Mouse (Mus musculus) MEL (cell line): ENCODE results near the gene Lipc.

Experiments
- CHD2 ChIP-seq: IDR thresholded peaks from 2 replicates; pipeline ENCODE4 v1.6.1; 2011; ENCODE audit warnings: low read length, improper control_type of control experiment
- CTCF ChIP-seq, 3 experiments: IDR thresholded peaks in 2 of 3; conservative IDR thresholded peaks in 1 of 3; 2 replicates each; pipeline ENCODE4 v1.5.1; 2011 to 2012; ENCODE audit warnings: low read length in 3 of 3, low read depth in 2 of 3, mild to moderate bottlenecking in 2 of 3, improper control_type of control experiment in 1 of 3, inconsistent platforms in 1 of 3, mixed read lengths in 1 of 3, moderate library complexity in 1 of 3; ENCODE audit not compliant: control insufficient read depth in 1 of 3, insufficient read depth in 1 of 3, poor library complexity in 1 of 3, severe bottlenecking in 1 of 3
- GATA1 ChIP-seq: IDR thresholded peaks from 2 replicates; pipeline ENCODE4 v1.6.1; 2011; ENCODE audit warnings: low read depth, low read length, improper control_type of control experiment
- MEF2A ChIP-seq: IDR thresholded peaks from 2 replicates; pipeline ENCODE4 v1.6.1; 2014; ENCODE audit warnings: low read depth, mild to moderate bottlenecking, inconsistent platforms, low read length, improper control_type of control experiment; ENCODE audit not compliant: poor library complexity, insufficient replicate concordance, severe bottlenecking; ENCODE audit errors: extremely low read depth
- POLR2A ChIP-seq, 2 experiments: IDR thresholded peaks; 2 replicates each; pipeline ENCODE4 v1.6.1; 2011 to 2012; ENCODE audit warnings: low read length in 2 of 2, mild to moderate bottlenecking in 2 of 2, control low read depth in 1 of 2, improper control_type of control experiment in 1 of 2, low read depth in 1 of 2, moderate library complexity in 1 of 2; ENCODE audit not compliant: control insufficient read depth in 1 of 2, insufficient read depth in 1 of 2, poor library complexity in 1 of 2
- TBP ChIP-seq: IDR thresholded peaks from 2 replicates; pipeline ENCODE4 v1.8.0; 2011; ENCODE audit warnings: low read depth, low read length, improper control_type of control experiment
- TCF12 ChIP-seq: IDR thresholded peaks from 2 replicates; pipeline ENCODE4 v1.6.1; 2014; ENCODE audit warnings: low read depth, mild to moderate bottlenecking, inconsistent platforms, low read length, improper control_type of control experiment, moderate library complexity

DNA sequence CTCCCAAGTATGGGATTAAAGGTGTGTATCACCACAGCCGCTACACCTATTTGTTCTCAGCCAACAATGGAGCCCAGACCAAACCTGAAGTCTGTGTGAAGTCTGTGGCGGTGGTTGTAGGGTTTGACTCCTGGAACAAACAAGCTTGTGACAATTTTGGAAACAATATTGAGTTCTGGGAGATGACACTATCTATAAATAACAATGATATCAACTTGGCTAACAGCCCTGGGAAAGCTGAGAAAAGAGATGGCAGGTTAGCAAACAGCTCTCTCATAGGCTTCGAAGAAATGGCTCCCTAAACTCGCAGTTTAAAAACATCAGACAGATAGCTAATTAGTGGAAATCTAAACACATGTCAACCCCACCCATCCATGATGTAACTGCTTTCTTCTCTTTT, 13.0 kb upstream of the Lipc start:
- TF ChIP-seq TBP: no peak
- TF ChIP-seq MEF2A: no peak
- no peak for TF ChIP-seq CTCF (IDR thresholded peaks at IDR 0.05 in 2 of 3, conservative IDR thresholded peaks at IDR 0.05 in 1 of 3; ENCODE audit: control insufficient read depth in 1 of 3, insufficient read depth in 1 of 3, low read depth in 2 of 3, low read length in 3 of 3, poor library complexity in 1 of 3, severe bottlenecking in 1 of 3)
- no peak for TF ChIP-seq CHD2
- TF ChIP-seq GATA1: no peak
- no peak for TF ChIP-seq TCF12
- TF ChIP-seq POLR2A (IDR thresholded peaks at IDR 0.05; ENCODE audit: control insufficient read depth in 1 of 2, insufficient read depth in 1 of 2, low read depth in 1 of 2, low read length in 2 of 2, poor library complexity in 1 of 2): no peak
